Mouse (Mus musculus) heart, embryonic 16.5 days (tissue): Measurements from ENCODE around the gene Shisa9. TPM values are rescaled to one million over a fixed set of nuclear protein-coding genes. Genes with fewer than 3 reads are reported as not detected.
"Not testable (repeated sequence)": the region's sequence is repeated elsewhere in the genome, so short reads cannot be mapped to it uniquely, and the experiment has no call there.

ENCODE experiments used
- ATAC-seq: fragments of 200-750 bp; cut with Nextera tagmentation; replicated peaks from 2 replicates; pipeline ENCODE4 v1.8.0; 2017; ENCODE audit warnings: moderate number of reproducible peaks; ENCODE audit not compliant: insufficient read depth, low FRiP score; ENCODE audit errors: extremely low read depth
- H3K27ac ChIP-seq: fragments of 300-500 bp; sonication (generic); 2 replicates; pipeline ENCODE4 v1.5.1; 2014; ENCODE audit warnings: mild to moderate bottlenecking, low read length, control low read depth, moderate library complexity
- H3K27me3 ChIP-seq: fragments of 300-500 bp; sonication (generic); 2 replicates; pipeline ENCODE4 v1.6.1; 2014; ENCODE audit warnings: low read length, mixed read lengths; ENCODE audit not compliant: control insufficient read depth, insufficient read depth
- H3K36me3 ChIP-seq: fragments of 300-500 bp; sonication (generic); 2 replicates; pipeline ENCODE4 v1.6.1; 2014; ENCODE audit not compliant: control insufficient read depth, insufficient read depth
- H3K4me1 ChIP-seq: fragments of 300-500 bp; sonication (generic); 2 replicates; pipeline ENCODE4 v1.6.1; 2014; ENCODE audit warnings: low read length, mixed read lengths; ENCODE audit not compliant: control insufficient read depth, insufficient read depth
- H3K4me2 ChIP-seq: fragments of 300-500 bp; sonication (generic); 2 replicates; pipeline ENCODE4 v1.6.1; 2014; ENCODE audit warnings: low read depth, mild to moderate bottlenecking, control low read depth, low read length
- H3K4me3 ChIP-seq: fragments of 300-500 bp; sonication (generic); 2 replicates; pipeline ENCODE4 v1.5.1; 2014; ENCODE audit warnings: mild to moderate bottlenecking, control low read depth, low read length
- H3K9ac ChIP-seq: fragments of 300-500 bp; sonication (generic); 2 replicates; pipeline ENCODE4 v1.6.1; 2014; ENCODE audit warnings: low read length, control low read depth
- H3K9me3 ChIP-seq: fragments of 300-500 bp; sonication (generic); replicated peaks from 2 replicates; pipeline ENCODE4 v1.6.1; 2016; ENCODE audit warnings: low read length; ENCODE audit not compliant: control insufficient read depth
- WGBS: fragments of 180-500 bp; shearing (Covaris S2); extraction: QIAGEN DNeasy Blood & Tissue Kit; methylation state at CpG from one replicate; pipeline ENCODE4 v1.1.7; 2014; 5-methylcytosine and 5-hydroxymethylcytosine counted together
- polyA plus RNA-seq: library from polyadenylated mRNA; unstranded; fragments of >200 nt; fragmentation: Nextera tagmentation; extraction: Ambion mirVana; gene quantifications from 2 replicates; pipeline ENCODE4 v1.2.1, GENCODE M21; 2015

The Shisa9 gene
- polyA plus RNA-seq, result 0.59 and 0.77 TPM in 2 replicates

DNA sequence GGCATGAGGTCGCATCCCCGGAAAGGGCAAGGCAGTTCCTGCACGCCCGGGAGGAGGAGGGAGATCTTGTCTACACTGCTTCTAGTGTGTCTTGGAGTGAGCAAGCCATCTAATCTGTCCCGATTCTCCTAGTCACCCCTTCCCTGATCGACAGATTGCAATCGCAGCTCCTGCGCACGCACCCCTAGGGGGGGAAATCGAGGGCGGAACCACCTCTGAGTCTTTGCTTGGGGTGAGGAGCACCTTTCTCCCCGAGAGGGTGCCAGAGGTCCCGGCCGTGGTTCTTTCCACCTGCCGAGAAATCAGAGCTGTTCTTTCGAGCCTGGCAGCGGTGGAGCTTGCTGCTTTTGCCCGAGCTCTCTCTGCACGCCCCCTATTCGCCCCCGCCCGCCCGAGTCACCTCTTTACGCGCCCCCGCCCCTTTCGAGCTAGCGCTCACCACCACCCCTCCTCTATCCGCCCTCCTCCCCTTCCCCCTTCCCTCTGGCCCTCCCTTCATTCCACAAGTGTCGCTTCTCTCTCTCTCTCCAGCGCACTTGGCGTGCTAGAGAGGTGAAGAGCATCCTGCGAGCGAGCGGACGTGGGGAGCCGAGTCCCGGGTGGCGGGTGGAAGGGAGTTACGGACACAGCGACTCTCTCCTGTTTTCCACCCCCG, at the start of gene Shisa9:
Shisa9 (plus strand) TSS at position 498 of the 655 bp plus-strand sequence.
- ATAC-seq, result peak; percentile 50
- Histone ChIP-seq H3K9ac (peak within 1 kb of the TSS; percentile 58), H3K36me3 (no peaks in the 10 kb centered on the region), H3K27ac (no peak within 1 kb of the TSS), H3K4me2 (peak within 1 kb of the TSS; percentile 96), H3K27me3 (peaks cover 78% of the 10 kb centered on the region), H3K4me3 (peak within 1 kb of the TSS; percentile 61), H3K9me3 (no peaks in the 10 kb centered on the region), H3K4me1 (peaks cover 10% of the 10 kb centered on the region)
- under 1% methylated on average over 39 of the region's 42 CpGs for WGBS

DNA sequence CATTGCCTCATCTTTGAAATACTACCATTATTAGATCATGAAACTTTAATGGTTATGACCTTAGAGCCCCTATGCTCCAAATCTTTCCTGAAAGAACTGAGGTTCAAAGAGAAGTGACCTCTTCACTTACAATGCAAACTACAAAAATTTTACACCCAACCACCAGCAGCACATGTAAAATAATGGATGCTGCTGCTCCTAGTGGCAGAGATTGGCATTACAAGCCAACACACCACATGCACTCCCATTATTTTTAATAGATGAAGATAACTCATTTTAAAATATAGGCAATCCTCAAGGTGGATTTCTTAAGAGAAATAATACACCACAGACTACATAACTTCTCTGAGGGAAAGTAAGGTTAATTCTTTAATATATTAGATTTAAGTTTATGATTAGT, 43.4 kb upstream of the Shisa9 start:
- Histone ChIP-seq H3K27ac (no peak overlapping the region), H3K9me3 (0 out of 2 replicates have a peak, but pooled peaks cover 4% of the 10 kb centered on the region), H3K36me3 (no peaks in the 10 kb centered on the region), H3K4me1 (no peaks in the 10 kb centered on the region), H3K4me3 (no peak overlapping the region), H3K9ac (no peak overlapping the region), H3K4me2 (no peak overlapping the region), H3K27me3 (no peaks in the 10 kb centered on the region)
- ATAC-seq, result no peak

DNA sequence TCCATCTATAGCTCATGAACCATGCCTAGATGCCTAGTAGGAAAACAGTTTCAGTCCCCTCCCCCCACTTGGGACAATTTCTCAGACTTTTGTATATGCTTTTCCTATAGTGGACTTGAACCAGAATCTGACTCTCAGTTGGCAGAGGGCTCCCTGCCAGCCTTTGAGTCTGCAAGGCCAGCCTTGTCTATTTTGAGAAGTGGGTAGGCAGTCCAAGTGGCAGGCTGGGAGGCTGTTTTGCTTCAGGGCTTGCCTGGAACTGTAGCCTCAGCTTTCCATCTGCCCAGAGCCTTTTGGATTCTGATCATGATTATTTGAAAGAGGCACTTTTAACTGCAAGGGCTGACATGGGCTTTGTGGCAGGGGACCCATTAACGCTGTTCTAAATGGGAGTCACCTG, 23.2 kb upstream of the Shisa9 start:
- Histone ChIP-seq H3K9me3 (no peaks in the 10 kb centered on the region), H3K4me2 (no peak overlapping the region), H3K27ac (no peak overlapping the region), H3K9ac (no peak overlapping the region), H3K36me3 (no peaks in the 10 kb centered on the region), H3K4me1 (no peaks in the 10 kb centered on the region), H3K4me3 (no peak overlapping the region), H3K27me3 (no peaks in the 10 kb centered on the region)
- WGBS, result 86% methylated on average over 1 of the region's 1 CpGs
- ATAC-seq, result no peak

DNA sequence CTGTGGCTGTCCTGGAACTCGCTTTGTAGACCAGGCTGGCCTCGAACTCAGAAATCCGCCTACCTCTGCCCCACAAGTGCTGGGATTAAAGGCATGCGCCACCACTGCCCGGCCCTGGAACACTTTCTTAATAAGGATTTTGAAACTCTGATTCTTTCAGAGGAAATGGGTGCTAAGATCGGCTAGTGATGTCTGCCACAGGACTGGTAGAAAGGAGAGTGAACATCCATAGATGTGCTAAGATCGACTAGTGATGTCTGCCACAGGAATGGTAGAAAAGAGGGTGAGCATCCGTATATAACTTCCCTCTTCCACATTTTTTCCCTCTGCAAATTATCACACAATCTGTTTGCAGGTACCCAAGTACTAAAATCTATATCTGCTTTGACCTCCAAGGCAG, 17.9 kb upstream of the Shisa9 start:
- no peak overlapping the region for H3K9ac ChIP-seq
- H3K4me3 ChIP-seq, result no peak overlapping the region
- H3K27me3 ChIP-seq, result no peaks in the 10 kb centered on the region
- no peaks in the 10 kb centered on the region for H3K9me3 ChIP-seq
- H3K4me1 ChIP-seq, result no peaks in the 10 kb centered on the region
- ATAC-seq, result no peak
- no peaks in the 10 kb centered on the region for H3K36me3 ChIP-seq
- H3K27ac ChIP-seq, result no peak overlapping the region
- no peak overlapping the region for H3K4me2 ChIP-seq
- WGBS, result 85% methylated on average over 8 of the region's 8 CpGs

DNA sequence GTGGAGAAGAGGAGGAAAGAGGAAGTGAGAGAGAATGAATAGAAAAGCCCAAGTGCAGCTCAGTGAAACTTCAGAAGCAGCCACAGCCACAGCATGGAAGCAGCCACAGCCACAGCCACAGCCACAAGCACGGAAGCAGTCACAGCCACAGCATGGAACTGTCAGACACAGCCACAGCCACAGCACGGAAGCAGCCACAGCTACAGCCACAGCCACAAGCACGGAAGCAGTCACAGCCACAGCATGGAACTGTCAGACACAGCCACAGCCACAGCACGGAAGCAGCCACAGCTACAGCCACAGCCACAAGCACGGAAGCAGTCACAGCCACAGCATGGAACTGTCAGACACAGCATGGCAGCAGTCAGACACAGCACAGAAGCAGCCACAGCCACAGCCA, 17.1 kb upstream of the Shisa9 start:
- H3K27me3 ChIP-seq, H3K9me3 ChIP-seq, H3K4me2 ChIP-seq, H3K4me1 ChIP-seq, H3K9ac ChIP-seq, H3K27ac ChIP-seq, H3K4me3 ChIP-seq, ATAC-seq, H3K36me3 ChIP-seq: not testable (repeated sequence)
- 59% methylated on average over 2 of the region's 5 CpGs for WGBS

- no peak overlapping the region for H3K27ac ChIP-seq
- no peak overlapping the region for H3K4me3 ChIP-seq
- 49% methylated on average over 2 of the region's 2 CpGs for WGBS
- H3K9ac ChIP-seq, result no peak overlapping the region
- no peak overlapping the region for H3K4me2 ChIP-seq
- H3K27me3 ChIP-seq, result no peaks in the 10 kb centered on the region
- H3K4me1 ChIP-seq, result no peaks in the 10 kb centered on the region
- ATAC-seq, result no peak
- no peaks in the 10 kb centered on the region for H3K36me3 ChIP-seq
- no peaks in the 10 kb centered on the region for H3K9me3 ChIP-seq
Measured at GRCm38 (mm10) chr16:11967579-11967978, 16.3 kb upstream of the Shisa9 start.

DNA sequence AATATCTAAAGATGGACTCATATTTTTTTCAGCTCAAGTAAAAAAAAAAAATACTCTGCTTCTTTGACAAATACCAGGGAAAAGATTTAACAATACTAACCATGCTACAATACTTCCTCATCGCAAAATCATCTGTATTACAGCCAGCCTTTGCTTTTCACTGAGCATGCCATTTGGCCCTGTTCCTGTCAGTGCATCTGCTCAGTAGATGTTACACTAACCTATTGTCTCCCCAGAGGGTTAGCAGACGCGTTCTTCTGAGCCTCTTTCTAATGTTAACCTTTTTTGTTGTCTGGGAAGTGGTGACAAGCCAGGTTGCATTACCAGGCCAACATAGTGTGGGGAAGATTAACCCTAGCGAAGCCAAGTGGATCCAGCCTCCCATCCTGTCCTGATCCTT, 10.2 kb upstream of the Shisa9 start:
- no peaks in the 10 kb centered on the region for H3K4me1 ChIP-seq
- WGBS, result 52% methylated on average over 4 of the region's 4 CpGs
- no peak overlapping the region for H3K4me2 ChIP-seq
- no peaks in the 10 kb centered on the region for H3K27me3 ChIP-seq
- H3K9ac ChIP-seq, result no peak overlapping the region
- no peak overlapping the region for H3K27ac ChIP-seq
- no peak for ATAC-seq
- no peak overlapping the region for H3K4me3 ChIP-seq
- H3K9me3 ChIP-seq, result no peaks in the 10 kb centered on the region
- no peaks in the 10 kb centered on the region for H3K36me3 ChIP-seq

DNA sequence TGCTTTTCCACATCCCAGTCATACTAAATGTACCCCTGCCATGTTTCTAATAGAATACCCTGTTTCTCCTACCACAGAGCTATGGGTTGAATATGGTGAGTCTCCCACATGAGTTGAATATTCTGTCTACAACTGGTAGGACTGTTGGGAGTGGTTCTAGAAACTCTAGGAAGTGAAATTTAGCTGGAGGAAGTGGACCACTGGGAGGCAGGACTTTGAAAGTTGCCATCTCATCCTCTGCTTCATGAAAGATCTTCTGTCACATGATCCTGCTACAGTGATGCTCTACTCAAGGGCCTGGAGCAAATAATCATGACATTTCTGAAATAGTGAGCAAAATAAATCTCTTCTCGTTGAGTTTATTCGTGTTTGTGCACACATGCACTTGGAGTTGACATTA, 7.2 kb upstream of the Shisa9 start:
- no peak overlapping the region for H3K4me3 ChIP-seq
- 65% methylated on average over 2 of the region's 2 CpGs for WGBS

DNA sequence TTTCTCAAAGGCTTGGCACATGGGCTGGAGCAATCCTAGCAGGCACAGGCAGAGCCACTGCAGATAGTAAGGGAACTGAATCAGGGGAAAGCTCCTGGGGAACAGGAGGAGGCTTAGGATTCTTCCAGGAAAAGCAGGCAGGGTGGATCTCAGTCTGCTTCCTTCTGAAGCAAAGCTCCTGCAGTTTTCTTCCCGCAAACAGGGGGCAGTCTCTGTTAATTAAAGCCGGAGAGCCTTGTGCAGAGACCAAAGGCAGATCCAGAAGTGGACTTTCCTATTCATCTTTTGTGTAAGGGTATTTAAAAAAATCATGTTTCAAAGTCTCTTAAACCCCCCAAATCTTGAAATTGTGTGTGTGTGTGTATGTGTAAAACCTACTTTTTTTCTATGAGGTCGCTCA, 3.1 kb upstream of the Shisa9 start:
- WGBS, result 10% methylated on average over 3 of the region's 3 CpGs
- ATAC-seq, result no peak
- H3K4me3 ChIP-seq, result no peak overlapping the region
- H3K4me1 ChIP-seq, result peaks cover 10% of the 10 kb centered on the region
- H3K27ac ChIP-seq, result no peak overlapping the region
- H3K4me2 ChIP-seq, result no peak overlapping the region
- peaks cover 52% of the 10 kb centered on the region for H3K27me3 ChIP-seq
- H3K9me3 ChIP-seq, result no peaks in the 10 kb centered on the region
- no peak overlapping the region for H3K9ac ChIP-seq
- H3K36me3 ChIP-seq, result no peaks in the 10 kb centered on the region

More for the DNA sequence above, 7.2 kb upstream of the Shisa9 start:
- no peaks in the 10 kb centered on the region for H3K9me3 ChIP-seq
- H3K4me2 ChIP-seq, result no peak overlapping the region
- no peaks in the 10 kb centered on the region for H3K36me3 ChIP-seq
- H3K4me1 ChIP-seq, result no peaks in the 10 kb centered on the region
- H3K9ac ChIP-seq, result no peak overlapping the region
- H3K27ac ChIP-seq, result no peak overlapping the region
- peaks cover 13% of the 10 kb centered on the region for H3K27me3 ChIP-seq
- no peak for ATAC-seq
